Mouse (Mus musculus): Measurements from ENCODE around the gene Mcemp1. TPM values are rescaled to one million over a fixed set of nuclear protein-coding genes. Genes with fewer than 3 reads are reported as not detected.

Mcemp1 gene
- total and polyA plus RNA-seq, 3 experiments: not detected

DNA sequence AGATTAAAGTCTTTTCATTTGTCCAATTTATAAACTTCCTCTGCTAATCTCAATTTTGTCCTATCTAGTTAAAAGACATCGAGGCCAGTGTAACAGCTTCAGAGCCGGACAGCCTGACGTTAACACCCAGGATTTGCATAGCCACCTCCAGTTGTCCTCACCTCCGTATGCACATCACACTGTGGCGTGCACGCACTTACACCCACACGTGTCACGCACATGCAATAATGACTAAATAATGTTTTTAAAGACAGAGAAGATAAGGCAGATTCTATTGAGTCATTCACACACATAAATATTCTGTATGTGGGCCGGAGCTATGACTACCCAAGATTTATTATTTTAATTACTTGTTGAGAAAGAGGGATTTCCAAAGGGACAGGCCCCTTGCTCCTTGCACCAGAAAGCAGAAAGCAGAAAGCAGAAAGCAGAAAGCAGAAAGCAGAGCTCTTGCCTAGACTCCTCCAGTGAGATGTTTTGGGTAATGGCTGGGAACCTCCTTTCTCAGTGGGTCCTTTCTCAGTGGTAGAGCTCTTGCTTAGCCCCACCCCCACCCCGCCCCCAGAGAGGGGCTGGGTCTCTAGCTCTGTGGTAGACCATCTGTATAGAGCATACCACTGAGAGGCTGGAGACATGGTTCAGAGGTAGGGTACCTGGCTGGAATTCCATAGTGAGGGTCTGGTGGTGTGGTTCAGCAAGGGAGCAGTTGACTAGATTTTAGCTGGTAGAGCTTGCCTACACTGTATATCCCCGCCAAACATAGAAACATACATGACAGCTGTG, 10.6 kb upstream of the Mcemp1 start:
- DNase-seq (ENCODE audit: low read depth, low spot score): no peak
- no peak for TF ChIP-seq TAL1 (IDR thresholded peaks at IDR 0.05; ENCODE audit: low read length)
- no peak for TF ChIP-seq MAX (IDR thresholded peaks at IDR 0.05; ENCODE audit: low read length)
- TF ChIP-seq POLR2A (IDR thresholded peaks at IDR 0.05; ENCODE audit: control insufficient read depth in 1 of 2, insufficient read depth in 1 of 2, low read depth in 1 of 2, low read length in 2 of 2, poor library complexity in 1 of 2): no peak
- no peak for TF ChIP-seq HCFC1 (IDR thresholded peaks at IDR 0.05; ENCODE audit: low read depth, low read length)
- no peak for TF ChIP-seq MXI1 (IDR thresholded peaks at IDR 0.05; ENCODE audit: low read depth, low read length)
- no peak for TF ChIP-seq TCF12 (IDR thresholded peaks at IDR 0.05; ENCODE audit: low read depth, low read length)
- TF ChIP-seq SIN3A (IDR thresholded peaks at IDR 0.05; ENCODE audit: low read length): no peak
- no peak for TF ChIP-seq E2F4 (IDR thresholded peaks at IDR 0.05; ENCODE audit: borderline replicate concordance, low read depth, low read length)
- TF ChIP-seq MEF2A (IDR thresholded peaks at IDR 0.05; ENCODE audit: extremely low read depth, insufficient replicate concordance, low read depth, low read length, poor library complexity, severe bottlenecking): no peak
- no peak for TF ChIP-seq ZMIZ1 (IDR thresholded peaks at IDR 0.05; ENCODE audit: low read depth, low read length)
- TF ChIP-seq RAD21 (IDR thresholded peaks at IDR 0.05; ENCODE audit: low read depth, low read length): no peak
- TF ChIP-seq MYB (IDR thresholded peaks at IDR 0.05; ENCODE audit: low read depth, low read length): no peak
- TF ChIP-seq USF1 (IDR thresholded peaks at IDR 0.05; ENCODE audit: low read depth, low read length): no peak
- Histone ChIP-seq H3K9ac (ENCODE audit: control insufficient read depth, low read depth, low read length, poor library complexity, severe bottlenecking) (no peak overlapping the region), H3K4me1 (ENCODE audit: control insufficient read depth in 1 of 2, insufficient read depth in 2 of 2, low read length in 2 of 2) (no peaks in the 10 kb centered on the region), H3K9me3 (replicated peaks; ENCODE audit: insufficient read depth, low read length) (no peaks in the 10 kb centered on the region), H3K27me3 (ENCODE audit: control insufficient read depth in 1 of 2, insufficient read depth in 2 of 2, low read length in 2 of 2) (no peaks in the 10 kb centered on the region; a peak in 1 of 4 replicates), H3K79me2 (ENCODE audit: control insufficient read depth, insufficient read depth, low read length, poor library complexity) (no peaks in the 10 kb centered on the region), H3K27ac (ENCODE audit: control insufficient read depth, low read depth, low read length) (no peak overlapping the region), H3K36me3 (ENCODE audit: control insufficient read depth in 1 of 2, insufficient read depth in 2 of 2, low read length in 2 of 2) (no peaks in the 10 kb centered on the region), H3K4me3 (ENCODE audit: control insufficient read depth in 1 of 2, insufficient read depth in 1 of 2, low read depth in 2 of 2, low read length in 2 of 2) (no peak overlapping the region)

DNA sequence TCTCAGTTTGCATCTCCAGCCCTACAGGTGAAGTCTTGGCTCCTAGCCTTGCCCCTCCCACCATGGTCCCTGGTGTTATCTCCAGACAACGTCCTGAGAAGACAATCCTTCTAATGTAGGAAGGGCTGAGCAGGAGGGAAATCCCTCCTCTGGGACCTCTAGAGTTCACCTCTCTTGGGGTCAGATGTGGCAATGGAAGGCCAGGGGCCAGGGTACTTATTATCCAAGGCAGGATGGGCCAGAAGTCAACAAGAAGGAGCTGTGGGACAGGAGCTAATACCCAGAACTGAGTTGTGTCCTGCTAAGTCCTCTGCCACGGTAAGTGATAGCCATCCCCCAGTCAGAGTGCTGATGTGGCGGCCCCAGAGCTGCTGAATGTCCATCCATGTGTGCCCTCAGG, 10.0 kb upstream of the Mcemp1 start, which contains the start of gene Retn:
TSS of gene Retn (plus strand) at position 245 of the 400 bp plus-strand sequence.
- DNase-seq (ENCODE audit: low read depth, low spot score): no peak
- H3K79me2 ChIP-seq (ENCODE audit: control insufficient read depth, insufficient read depth, low read length, poor library complexity): no peaks in the 10 kb centered on the region
- no peak within 1 kb of the TSS for H3K9ac ChIP-seq (ENCODE audit: control insufficient read depth, low read depth, low read length, poor library complexity, severe bottlenecking)
- no peak within 1 kb of the TSS for H3K27ac ChIP-seq (ENCODE audit: control insufficient read depth, low read depth, low read length)
- H3K36me3 ChIP-seq (ENCODE audit: control insufficient read depth in 1 of 2, insufficient read depth in 2 of 2, low read length in 2 of 2): no peaks in the 10 kb centered on the region
- no peak within 1 kb of the TSS for H3K4me3 ChIP-seq (ENCODE audit: control insufficient read depth in 1 of 2, insufficient read depth in 1 of 2, low read depth in 2 of 2, low read length in 2 of 2)
- H3K9me3 ChIP-seq (replicated peaks; ENCODE audit: insufficient read depth, low read length): no peaks in the 10 kb centered on the region
- TF ChIP-seq E2F4 (IDR thresholded peaks at IDR 0.05; ENCODE audit: borderline replicate concordance, low read depth, low read length) (no peak), ZMIZ1 (IDR thresholded peaks at IDR 0.05; ENCODE audit: low read depth, low read length) (no peak), MAFK (IDR thresholded peaks at IDR 0.05; ENCODE audit: borderline replicate concordance, low read depth, low read length) (no peak), MXI1 (IDR thresholded peaks at IDR 0.05; ENCODE audit: low read depth, low read length) (no peak), ZNF384 (IDR thresholded peaks at IDR 0.05; ENCODE audit: low read depth, low read length) (no peak), TAL1 (IDR thresholded peaks at IDR 0.05; ENCODE audit: low read length) (no peak), MYC (IDR thresholded peaks at IDR 0.05; ENCODE audit: low read depth, low read length) (no peak), GABPA (IDR thresholded peaks at IDR 0.05; ENCODE audit: low read depth, low read length) (no peak), ETS1 (IDR thresholded peaks at IDR 0.05; ENCODE audit: low read depth, low read length) (no peak), UBTF (IDR thresholded peaks at IDR 0.05; ENCODE audit: borderline replicate concordance, insufficient read depth, low read depth, low read length) (no peak), MYB (IDR thresholded peaks at IDR 0.05; ENCODE audit: low read depth, low read length) (no peak), RAD21 (IDR thresholded peaks at IDR 0.05; ENCODE audit: low read depth, low read length) (no peak)
- H3K4me1 ChIP-seq (ENCODE audit: control insufficient read depth in 1 of 2, insufficient read depth in 2 of 2, low read length in 2 of 2): no peaks in the 10 kb centered on the region
- no peaks in the 10 kb centered on the region; a peak in 1 of 4 replicates for H3K27me3 ChIP-seq (ENCODE audit: control insufficient read depth in 1 of 2, insufficient read depth in 2 of 2, low read length in 2 of 2)
